Mouse (Mus musculus) small intestine, adult 10 weeks (tissue): ENCODE measurements around the gene Olfr142. TPM values are rescaled to one million over a fixed set of nuclear protein-coding genes. Genes with fewer than 3 reads are reported as not detected.

Source experiments
- polyA plus RNA-seq: library from polyadenylated mRNA; stranded (reverse); fragments of 350-450 nt; fragmentation: Illumina TruSeq; extraction: RNeasy Lipid Tissue Mini Kit (QIAGEN cat#74804); gene quantifications from one replicate; pipeline ENCODE4 v1.2.3, GENCODE M21; 2014; ENCODE audit warnings: low replicate concordance

The Olfr142 gene
- polyA plus RNA-seq = not detected

DNA sequence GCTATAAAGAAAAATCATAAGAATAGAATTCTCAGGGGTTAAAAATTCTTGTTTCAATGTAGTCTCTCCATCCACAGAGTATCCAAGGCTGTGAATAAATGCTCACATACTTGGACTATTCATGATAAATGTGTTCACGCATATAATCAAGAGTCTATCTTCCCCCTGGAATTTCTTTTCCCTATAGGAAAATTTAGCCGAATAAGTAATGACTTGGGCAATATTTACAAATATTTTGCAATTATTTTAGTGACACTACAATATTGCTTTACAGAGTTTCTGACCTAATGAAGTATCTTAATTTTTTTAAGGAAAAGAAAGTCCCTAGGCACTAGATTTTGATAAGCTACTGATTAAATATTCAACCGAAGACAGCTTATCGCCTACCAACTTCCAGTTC, at the start of gene Olfr142:
TSS of gene Olfr142 (minus strand) at position 101 of the 400 bp plus-strand sequence.

DNA sequence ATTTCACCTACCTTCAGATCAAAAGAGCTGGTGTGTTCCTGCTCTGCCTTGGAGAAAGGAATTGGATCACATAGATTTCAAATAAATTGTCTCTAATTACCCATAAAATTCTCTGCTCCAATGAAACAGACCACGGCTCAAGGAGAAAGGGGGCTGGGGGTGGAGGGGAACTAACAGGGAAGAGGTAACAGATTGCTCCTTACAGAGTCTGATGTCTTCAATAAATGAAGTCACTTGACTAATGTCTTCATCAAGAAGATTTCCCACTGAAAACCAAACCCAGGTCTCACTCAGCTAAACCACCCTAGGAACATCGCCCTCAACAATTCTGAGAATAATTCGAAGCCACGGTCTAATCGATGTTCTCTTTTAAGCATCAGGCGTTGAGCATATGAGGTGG, 35.3 kb upstream of the Olfr142 start, which contains the start of gene Olfr1272:
TSS of gene Olfr1272 (minus strand) at position 101 of the 400 bp plus-strand sequence.

DNA sequence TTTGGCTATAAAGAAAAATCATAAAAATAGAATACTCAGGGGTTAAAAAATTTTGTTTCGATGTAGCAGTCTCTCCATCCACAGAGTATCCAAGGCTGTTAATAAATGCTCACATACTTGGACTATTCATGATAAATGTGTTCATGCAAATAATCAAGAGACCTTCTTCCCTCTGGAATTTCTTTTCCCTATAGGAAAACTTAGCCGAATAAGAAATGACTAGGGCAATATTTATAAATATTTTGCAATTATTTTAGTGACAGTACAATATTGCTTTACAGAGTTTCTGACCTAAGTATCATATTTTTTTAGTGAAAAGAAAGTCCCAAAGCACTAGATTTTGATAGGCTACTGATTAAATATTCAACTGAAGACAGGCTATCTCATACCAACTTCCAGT, 13.5 kb upstream of the Olfr142 start, which contains the start of gene Olfr1271:
TSS of gene Olfr1271 (minus strand) at position 101 of the 400 bp plus-strand sequence.

DNA sequence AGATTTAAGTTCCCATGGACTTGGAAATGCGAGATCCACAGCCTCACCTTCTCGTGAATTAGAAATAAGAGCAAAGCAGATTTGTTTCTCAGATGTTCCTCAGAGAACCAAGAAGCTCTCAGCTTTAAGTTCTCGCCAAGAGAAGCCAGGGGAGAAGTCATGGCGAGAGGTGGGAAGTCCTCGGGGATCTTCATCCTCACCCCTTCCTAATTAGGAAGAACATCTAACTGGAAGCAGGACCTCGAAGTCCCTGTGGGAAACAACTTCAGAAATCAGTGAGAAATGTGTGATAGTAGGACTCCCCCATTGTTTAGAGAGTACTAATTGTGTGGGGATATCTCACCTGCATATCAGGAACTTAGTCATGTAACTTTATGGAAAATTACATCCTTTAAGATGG, 33.0 kb downstream of the Olfr142 start, which contains the start of gene Olfr1506:
TSS of gene Olfr1506 (minus strand) at position 101 of the 400 bp plus-strand sequence.

Other genes with a start within 250 kb of the Olfr142 start
- not detected for gene Olfr1263, start 245.5 kb downstream of the Olfr142 start, polyA plus RNA-seq
- not detected for gene Olfr1264, start 232.0 kb downstream of the Olfr142 start, polyA plus RNA-seq
- not detected for gene Olfr1265, start 222.3 kb downstream of the Olfr142 start, polyA plus RNA-seq
- gene Olfr140, start 194.0 kb downstream of the Olfr142 start, polyA plus RNA-seq = not detected
- not detected for gene Olfr1269, start 136.2 kb downstream of the Olfr142 start, polyA plus RNA-seq
- not detected for gene Olfr32, start 115.3 kb downstream of the Olfr142 start, polyA plus RNA-seq
- gene Olfr1270, start 104.5 kb downstream of the Olfr142 start, polyA plus RNA-seq = not detected
- not detected for gene Olfr1506, start 33.1 kb downstream of the Olfr142 start, polyA plus RNA-seq
- gene Olfr1271, start 13.4 kb upstream of the Olfr142 start, polyA plus RNA-seq = not detected
- gene Olfr1272, start 35.2 kb upstream of the Olfr142 start, polyA plus RNA-seq = not detected
- not detected for gene Gm13769, start 64.6 kb upstream of the Olfr142 start, polyA plus RNA-seq
- not detected for gene Olfr1274-ps, start 141.1 kb upstream of the Olfr142 start, polyA plus RNA-seq